Mouse (Mus musculus) left cerebral cortex, postnatal 14 days (tissue): ENCODE measurements at regions not wholly inside any gene's neighbourhood (a gene's known extent, or its start where the extent isn't known, plus 50 kb on each side); places are given as distances from the start of the nearest gene placed in this dataset.

Experiments
- DNase-seq, 2 experiments: peaks; one replicate each; pipeline ENCODE4 v3.0.0; 2021 to 2022; ENCODE audit warnings: low spot score in 2 of 2, mixed read lengths in 1 of 2
- intact Hi-C: fragments of 180-260 bp; cut with DNase I; formaldehyde crosslinking; loops from one replicate; pipeline ENCODE4 v1.15.1; 2025

GRCm38 (mm10) chr3:19045933-19046332, 582.5 kb downstream of the 1700064H15Rik start:
- intact Hi-C loops: no loop called here

GRCm38 (mm10) chr3:19046610-19047009, 581.9 kb downstream of the 1700064H15Rik start:
- no peak for DNase-seq
- intact Hi-C loops: no loop called here

More at GRCm38 (mm10) chr3:19045933-19046332, 582.5 kb downstream of the 1700064H15Rik start:
- DNase-seq: no peak

GRCm38 (mm10) chr3:19055961-19056360, 572.5 kb downstream of the 1700064H15Rik start:
- intact Hi-C loops: no loop called here
- peak; percentile 14 to 57 for DNase-seq

DNA sequence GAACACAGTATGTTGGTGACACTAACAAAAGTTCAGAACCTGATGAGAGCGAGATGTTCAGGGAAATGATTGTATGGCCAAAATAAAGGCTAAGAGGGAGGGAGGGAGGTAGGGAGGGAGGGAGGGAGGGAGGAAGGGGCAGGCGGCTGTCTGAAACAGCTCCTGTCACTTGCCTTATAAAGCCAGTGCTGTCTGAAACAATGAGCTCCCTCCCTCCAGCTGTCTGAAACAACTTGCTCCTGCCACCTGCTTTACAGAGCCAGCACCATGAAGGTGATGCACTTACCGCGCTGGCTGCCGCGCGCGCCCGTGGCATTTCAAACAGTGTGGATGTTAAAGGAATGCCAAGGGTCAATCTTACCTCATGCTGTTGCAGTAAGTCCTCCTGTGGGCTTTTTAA, 571.9 kb downstream of the 1700064H15Rik start:
- intact Hi-C loops: no loop called here
- DNase-seq: no peak

- intact Hi-C loops: loop anchor here (5.0 to 10.0 kb wide), 3 partner anchors 418 to 1225 kb away; no protein-coding TSS in a partner anchor
- no peak for DNase-seq
Measured at GRCm38 (mm10) chr3:19059906-19060870, 568.3 kb downstream of the 1700064H15Rik start.

- no peak for DNase-seq
- intact Hi-C loops: loop anchor here (2.0 to 10.0 kb wide), 4 partner anchors 419 to 1227 kb away; no protein-coding TSS in a partner anchor
Measured at GRCm38 (mm10) chr3:19061488-19062248, 566.8 kb downstream of the 1700064H15Rik start.

DNA sequence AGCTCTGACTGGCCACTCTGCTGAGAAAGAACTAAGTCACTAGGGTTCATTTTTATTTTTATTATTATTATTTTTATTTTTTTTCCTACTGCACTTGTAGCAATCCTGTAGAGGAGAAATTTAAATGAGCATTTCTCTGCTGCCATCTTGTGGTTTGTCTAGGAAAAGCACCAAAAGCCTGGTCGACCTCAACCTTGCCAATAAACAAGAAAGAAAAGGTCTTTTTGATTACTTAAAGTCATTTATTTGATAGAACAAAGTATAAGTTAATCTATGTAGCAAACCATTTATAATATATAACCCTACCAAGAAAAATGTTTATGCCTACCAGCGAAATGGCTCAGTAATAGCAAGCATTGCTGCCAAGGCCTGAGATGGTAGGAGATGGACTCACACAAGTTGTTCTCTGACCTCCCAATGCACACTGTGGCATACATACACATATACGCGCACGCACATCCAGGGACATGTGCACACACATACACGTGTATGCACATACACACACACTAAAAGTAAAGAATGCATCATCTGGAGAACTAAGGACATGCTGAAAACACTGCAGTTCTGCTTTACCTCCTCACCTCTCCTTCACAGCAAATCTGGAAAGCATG, 566.1 kb downstream of the 1700064H15Rik start:
- peak; percentile 70 to 79 for DNase-seq
- intact Hi-C loops: loop anchor here (2.0 to 10.0 kb wide), 4 partner anchors 420 to 1228 kb away; no protein-coding TSS in a partner anchor

DNA sequence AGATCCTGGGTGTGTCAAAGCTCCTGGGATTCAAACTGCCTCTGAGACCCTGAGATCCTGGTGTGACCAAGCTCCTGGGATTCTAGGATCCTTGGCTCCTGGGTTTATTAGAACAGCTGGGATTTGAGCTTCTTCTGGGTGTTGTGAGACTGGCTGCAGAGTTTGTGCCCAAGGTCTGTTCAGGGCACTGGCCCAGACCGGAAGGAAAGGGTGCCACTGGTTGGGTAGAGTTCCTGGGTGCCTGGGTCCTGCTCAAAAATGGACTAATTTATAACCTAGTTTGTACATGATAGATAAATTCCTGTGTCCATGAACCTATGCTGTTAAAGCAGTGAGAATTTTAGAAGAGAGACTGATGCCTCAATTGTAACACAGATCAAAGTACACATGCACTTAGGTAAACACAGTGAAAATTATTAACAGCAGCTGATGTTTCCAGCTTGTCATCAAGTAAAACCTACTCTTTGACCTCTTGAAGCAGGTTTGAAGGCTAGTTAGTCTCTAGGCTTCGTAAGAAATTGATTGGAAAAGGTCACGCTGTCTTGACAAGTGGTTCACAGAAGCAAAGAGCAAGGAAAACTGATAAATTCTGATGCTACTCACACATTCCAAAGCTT, 561.2 kb downstream of the 1700064H15Rik start:
- DNase-seq: no peak
- intact Hi-C loops: loop anchor here (10.0 kb wide), 1 partner anchor 1232 kb away; no protein-coding TSS in a partner anchor
